Comparison of ENCODE assay signal across 13 mouse cellular contexts in genomic region chr7:27375274-27375673, GRCm38 (mm10). TPM values are rescaled to one million over a fixed set of nuclear protein-coding genes. Genes with fewer than 3 reads are reported as not detected.
A peak's percentile ranks its signal among the peaks of the same experiment; 100 is the strongest.
DNase-seq lines count a peak whose midpoint lies in the region; ATAC-seq and TF ChIP-seq lines count a peak whose summit lies in the region.
"Had no signal": no experiment of that assay in that cellular context is flagged by ENCODE, and none has a peak within 500 bp of the region (broad histone marks: within the 10 kb centered on the region; RNA-seq: fewer than 3 reads in every experiment).

No protein-coding gene starts in this region.

- no peak overlapping the region for H3K4me2 ChIP-seq in forebrain, embryonic 14.5 days (ENCODE audit: low read length)
- H3K4me2 ChIP-seq in lung, embryonic 14.5 days: 0 out of 2 replicates have a peak overlapping the region, but pooled peaks have one; percentile 7
- no peak overlapping the region for H3K4me2 ChIP-seq in lung, postnatal 0 days (replicated peaks; ENCODE audit: low read depth, low read length)
- peak overlapping the region; percentile 28 for H3K4me2 ChIP-seq in embryonic facial prominence, embryonic 15.5 days (replicated peaks)

- WGBS in forebrain, embryonic 10.5 days: 1% methylated on average over 22 of the region's 22 CpGs
- WGBS in forebrain, embryonic 14.5 days: under 1% methylated on average over 22 of the region's 22 CpGs
- 0% methylated on average over 22 of the region's 22 CpGs for WGBS in lung, embryonic 14.5 days
- WGBS in lung, postnatal 0 days: 3% methylated on average over 11 of the region's 22 CpGs
- WGBS in embryonic facial prominence, embryonic 15.5 days: 3% methylated on average over 22 of the region's 22 CpGs

- no peak for DNase-seq in forebrain, embryonic 10.5 days (ENCODE audit: extremely low spot score, low spot score)
- no peak for DNase-seq in forebrain, embryonic 14.5 days (ENCODE audit: low spot score)
- DNase-seq in lung, embryonic 14.5 days: no peak
- no peak for DNase-seq in lung, postnatal 0 days (ENCODE audit: low spot score)
- peak; percentile 65 to 71 for DNase-seq in right cerebral cortex, adult 2 months (ENCODE audit: low spot score in 2 of 2)
- no peak for DNase-seq in heart, postnatal 36 days
- DNase-seq in ovary, postnatal 36 days (ENCODE audit: low spot score): no peak
- DNase-seq: gastrocnemius, postnatal 14 days; heart, postnatal 4 days; lung, postnatal 10 days had no signal

- no peak for ATAC-seq in forebrain, embryonic 14.5 days
- no peak for ATAC-seq in lung, embryonic 14.5 days (ENCODE audit: insufficient read depth)
- ATAC-seq in lung, postnatal 0 days: no peak
- ATAC-seq in embryonic facial prominence, embryonic 15.5 days (ENCODE audit: insufficient number of reproducible peaks, low FRiP score, low TSS enrichment, low read depth): no peak
- ATAC-seq: Patski had no signal

- intact Hi-C loops in heart, postnatal 36 days (cut with DNase I): no loop called here

- H3K4me1 ChIP-seq in forebrain, embryonic 10.5 days: peaks cover 12% of the 10 kb centered on the region
- no peaks in the 10 kb centered on the region for H3K4me1 ChIP-seq in forebrain, embryonic 14.5 days (ENCODE audit: control insufficient read depth, insufficient read depth, low read length)
- no peaks in the 10 kb centered on the region for H3K4me1 ChIP-seq in lung, embryonic 14.5 days (ENCODE audit: insufficient read depth)
- 0 out of 2 replicates have a peak, but pooled peaks cover 5% of the 10 kb centered on the region for H3K4me1 ChIP-seq in lung, postnatal 0 days (ENCODE audit: insufficient read depth, low read depth, low read length)
- H3K4me1 ChIP-seq in embryonic facial prominence, embryonic 15.5 days: peaks cover 20% of the 10 kb centered on the region; the same call in 1 of the 2 replicates

- no peak for TF ChIP-seq EP300 in lung, postnatal 0 days (IDR thresholded peaks at IDR 0.05)

- H3K4me3 ChIP-seq in forebrain, embryonic 10.5 days: peak overlapping the region; percentile 29
- no peak overlapping the region for H3K4me3 ChIP-seq in forebrain, embryonic 14.5 days (ENCODE audit: low read depth, low read length)
- no peak overlapping the region for H3K4me3 ChIP-seq in lung, embryonic 14.5 days (ENCODE audit: low read depth, low read length)
- no peak overlapping the region for H3K4me3 ChIP-seq in lung, postnatal 0 days (ENCODE audit: low read depth, low read length)
- peak overlapping the region; percentile 17 for H3K4me3 ChIP-seq in embryonic facial prominence, embryonic 15.5 days (replicated peaks)

- no peak overlapping the region for H3K9ac ChIP-seq in forebrain, embryonic 14.5 days (ENCODE audit: low read length)
- no peak overlapping the region for H3K9ac ChIP-seq in lung, embryonic 14.5 days
- no peak overlapping the region for H3K9ac ChIP-seq in lung, postnatal 0 days (replicated peaks; ENCODE audit: low read depth)
- no peak overlapping the region; the same call in 1 of the 2 replicates for H3K9ac ChIP-seq in embryonic facial prominence, embryonic 15.5 days

- no peak for TF ChIP-seq CTCF in lung, embryonic 14.5 days (IDR thresholded peaks at IDR 0.05; ENCODE audit: low read depth)
- no peak for TF ChIP-seq CTCF in lung, postnatal 0 days (IDR thresholded peaks at IDR 0.05)

- H3K36me3 ChIP-seq in forebrain, embryonic 10.5 days (replicated peaks): no peaks in the 10 kb centered on the region
- no peaks in the 10 kb centered on the region for H3K36me3 ChIP-seq in forebrain, embryonic 14.5 days (ENCODE audit: control insufficient read depth, insufficient read depth, low read length)
- no peaks in the 10 kb centered on the region for H3K36me3 ChIP-seq in lung, embryonic 14.5 days (ENCODE audit: insufficient read depth)
- no peaks in the 10 kb centered on the region for H3K36me3 ChIP-seq in lung, postnatal 0 days (ENCODE audit: insufficient read depth, low read length)
- no peaks in the 10 kb centered on the region for H3K36me3 ChIP-seq in embryonic facial prominence, embryonic 15.5 days

- peaks cover 91% of the 10 kb centered on the region for H3K27me3 ChIP-seq in forebrain, embryonic 10.5 days (ENCODE audit: poor library complexity, severe bottlenecking)
- peaks cover 61% of the 10 kb centered on the region for H3K27me3 ChIP-seq in forebrain, embryonic 14.5 days (replicated peaks; ENCODE audit: control insufficient read depth, insufficient read depth, low read length)
- peaks cover 68% of the 10 kb centered on the region for H3K27me3 ChIP-seq in lung, embryonic 14.5 days (ENCODE audit: insufficient read depth, low read length)
- H3K27me3 ChIP-seq in lung, postnatal 0 days (replicated peaks; ENCODE audit: insufficient read depth, low read length): peaks cover 31% of the 10 kb centered on the region
- peaks cover 69% of the 10 kb centered on the region for H3K27me3 ChIP-seq in embryonic facial prominence, embryonic 15.5 days

- H3K9me3 ChIP-seq in forebrain, embryonic 10.5 days: peaks cover 7% of the 10 kb centered on the region
- H3K9me3 ChIP-seq in forebrain, embryonic 14.5 days (replicated peaks; ENCODE audit: control insufficient read depth, low read length): no peaks in the 10 kb centered on the region
- peaks cover 1% of the 10 kb centered on the region; the same call in 1 of the 2 replicates for H3K9me3 ChIP-seq in lung, embryonic 14.5 days (ENCODE audit: low read depth, low read length)
- no peaks in the 10 kb centered on the region for H3K9me3 ChIP-seq in lung, postnatal 0 days (ENCODE audit: low read length)
- H3K9me3 ChIP-seq in embryonic facial prominence, embryonic 15.5 days (replicated peaks): no peaks in the 10 kb centered on the region

- H3K27ac ChIP-seq in forebrain, embryonic 10.5 days: no peak overlapping the region
- no peak overlapping the region for H3K27ac ChIP-seq in forebrain, embryonic 14.5 days (ENCODE audit: low read depth, low read length)
- no peak overlapping the region for H3K27ac ChIP-seq in lung, embryonic 14.5 days (ENCODE audit: low read depth)
- no peak overlapping the region for H3K27ac ChIP-seq in lung, postnatal 0 days (ENCODE audit: low read length)
- no peak overlapping the region for H3K27ac ChIP-seq in embryonic facial prominence, embryonic 15.5 days (replicated peaks)

RNA-seq across cellular contexts. Expression of gene Gm20479, which starts 18.1 kb away (rescaled TPM):
- polyA plus RNA-seq in forebrain, embryonic 10.5 days (2016; fragmentation: Nextera tagmentation; extraction: Ambion mirVana): 1.4 TPM in 1 of 2 replicates, not detected in the other
- 0.38 TPM in 1 of 2 replicates, not detected in the other for polyA plus RNA-seq in forebrain, embryonic 14.5 days (2014; fragmentation: Nextera tagmentation; extraction: Ambion mirVana)
- polyA plus RNA-seq in lung, embryonic 14.5 days (2014; fragmentation: Nextera tagmentation; extraction: Ambion mirVana): 0.73 and 1.6 TPM in 2 replicates
- polyA plus RNA-seq in lung, postnatal 0 days (2015; fragmentation: Nextera tagmentation; extraction: Ambion mirVana): not detected in 2 replicates
- 0.35 and 0.43 TPM in 2 replicates for polyA plus RNA-seq in embryonic facial prominence, embryonic 15.5 days (2015; fragmentation: Nextera tagmentation; extraction: Ambion mirVana)
- total RNA-seq in heart, postnatal 36 days (2021): not detected
- total RNA-seq: left cerebral cortex, postnatal 36 days had no signal

RNA-seq across cellular contexts. Expression of gene Shkbp1, which starts 19.5 kb away (rescaled TPM):
- polyA plus RNA-seq in forebrain, embryonic 10.5 days (2016; fragmentation: Nextera tagmentation; extraction: Ambion mirVana): 62.4 and 67.7 TPM in 2 replicates
- polyA plus RNA-seq in forebrain, embryonic 14.5 days (2014; fragmentation: Nextera tagmentation; extraction: Ambion mirVana): 52.4 and 66.4 TPM in 2 replicates
- polyA plus RNA-seq in lung, embryonic 14.5 days (2014; fragmentation: Nextera tagmentation; extraction: Ambion mirVana): 45.1 and 53.5 TPM in 2 replicates
- polyA plus RNA-seq in lung, postnatal 0 days (2015; fragmentation: Nextera tagmentation; extraction: Ambion mirVana): 31.1 and 31.2 TPM in 2 replicates
- 36.8 and 46.2 TPM in 2 replicates for polyA plus RNA-seq in embryonic facial prominence, embryonic 15.5 days (2015; fragmentation: Nextera tagmentation; extraction: Ambion mirVana)
- total RNA-seq in heart, postnatal 36 days (2021): 1 to 10 TPM; 6.5 to 7.5 TPM

RNA-seq across cellular contexts. Expression of gene Ltbp4, which starts 37.8 kb away (rescaled TPM):
- polyA plus RNA-seq in forebrain, embryonic 10.5 days (2016; fragmentation: Nextera tagmentation; extraction: Ambion mirVana): 8.5 and 11.1 TPM in 2 replicates
- polyA plus RNA-seq in forebrain, embryonic 14.5 days (2014; fragmentation: Nextera tagmentation; extraction: Ambion mirVana): 8.0 and 11.0 TPM in 2 replicates
- 73.5 and 86.0 TPM in 2 replicates for polyA plus RNA-seq in lung, embryonic 14.5 days (2014; fragmentation: Nextera tagmentation; extraction: Ambion mirVana)
- polyA plus RNA-seq in lung, postnatal 0 days (2015; fragmentation: Nextera tagmentation; extraction: Ambion mirVana): 99.9 and 103 TPM in 2 replicates
- 85.5 and 92.3 TPM in 2 replicates for polyA plus RNA-seq in embryonic facial prominence, embryonic 15.5 days (2015; fragmentation: Nextera tagmentation; extraction: Ambion mirVana)
- 100 to 1,000 TPM; 207 to 236 TPM for total RNA-seq in heart, postnatal 36 days (2021)

Comparison
In these comparisons a context has a peak if more than half of its experiments do, and no peak if none do; other contexts are left out.
1. H3K4me3 ChIP-seq: peak in forebrain, embryonic 10.5 days (single experiment) and embryonic facial prominence, embryonic 15.5 days (single experiment); none in forebrain, embryonic 14.5 days (single experiment), lung, embryonic 14.5 days (single experiment) and lung, postnatal 0 days (single experiment).
2. H3K4me2 ChIP-seq: peak in lung, embryonic 14.5 days (single experiment) and embryonic facial prominence, embryonic 15.5 days (single experiment); none in forebrain, embryonic 14.5 days (single experiment) and lung, postnatal 0 days (single experiment).
3. DNase-seq: peak in right cerebral cortex, adult 2 months (2 of 2); none in forebrain, embryonic 10.5 days (single experiment), forebrain, embryonic 14.5 days (single experiment), lung, embryonic 14.5 days (single experiment), lung, postnatal 0 days (single experiment), heart, postnatal 36 days (0 of 2) and ovary, postnatal 36 days (single experiment).